9 mouse cellular contexts compared by ENCODE assay signal in genomic region chr13:51813621-51814615, GRCm38 (mm10). TPM values are rescaled to one million over a fixed set of nuclear protein-coding genes. Genes with fewer than 3 reads are reported as not detected.
DNase-seq lines count a peak whose midpoint lies in the region; ATAC-seq lines count a peak whose summit lies in the region.
"Had no signal": no experiment of that assay in that cellular context is flagged by ENCODE, and none has a peak within 500 bp of the region (broad histone marks: within the 10 kb centered on the region; RNA-seq: fewer than 3 reads in every experiment).

No protein-coding gene starts in this region.

- H3K4me3 ChIP-seq in forebrain, embryonic 11.5 days (ENCODE audit: low read depth, low read length): no peak overlapping the region
- no peak overlapping the region for H3K4me3 ChIP-seq in forebrain, embryonic 10.5 days
- no peak overlapping the region for H3K4me3 ChIP-seq in forebrain, embryonic 14.5 days (ENCODE audit: low read depth, low read length)
- no peak overlapping the region for H3K4me3 ChIP-seq in midbrain, embryonic 16.5 days (ENCODE audit: low read depth, low read length)
- no peak overlapping the region for H3K4me3 ChIP-seq in hindbrain, embryonic 14.5 days (replicated peaks; ENCODE audit: low read length)

- WGBS in forebrain, embryonic 11.5 days: 62% methylated on average over 10 of the region's 10 CpGs
- WGBS in forebrain, embryonic 10.5 days: 71% methylated on average over 10 of the region's 10 CpGs
- 59% methylated on average over 10 of the region's 10 CpGs for WGBS in forebrain, embryonic 14.5 days
- WGBS in midbrain, embryonic 16.5 days: 55% methylated on average over 10 of the region's 10 CpGs
- WGBS in hindbrain, embryonic 14.5 days: 57% methylated on average over 10 of the region's 10 CpGs

- no peaks in the 10 kb centered on the region for H3K27me3 ChIP-seq in forebrain, embryonic 11.5 days (ENCODE audit: control insufficient read depth, insufficient read depth, low read length)
- H3K27me3 ChIP-seq in forebrain, embryonic 10.5 days (ENCODE audit: poor library complexity, severe bottlenecking): no peaks in the 10 kb centered on the region
- no peaks in the 10 kb centered on the region for H3K27me3 ChIP-seq in forebrain, embryonic 14.5 days (replicated peaks; ENCODE audit: control insufficient read depth, insufficient read depth, low read length)
- no peaks in the 10 kb centered on the region for H3K27me3 ChIP-seq in midbrain, embryonic 16.5 days (ENCODE audit: control insufficient read depth, insufficient read depth, low read depth, low read length)
- no peaks in the 10 kb centered on the region for H3K27me3 ChIP-seq in hindbrain, embryonic 14.5 days (ENCODE audit: control insufficient read depth, insufficient read depth, low read length)

- ATAC-seq in forebrain, embryonic 11.5 days (replicated peaks; ENCODE audit: low FRiP score): 0 out of 2 replicates have a peak, but pooled peaks have one; percentile 24
- peak; percentile 89 for ATAC-seq in CD4-positive, CD25-positive, alpha-beta regulatory T cell, adult 4 months
- ATAC-seq in forebrain, embryonic 14.5 days: peak; percentile 37; the same call in 1 of the 2 replicates
- peak; percentile 18 for ATAC-seq in midbrain, embryonic 16.5 days
- no peak for ATAC-seq in hindbrain, embryonic 14.5 days (ENCODE audit: low FRiP score)

- no peak overlapping the region for H3K27ac ChIP-seq in forebrain, embryonic 11.5 days (ENCODE audit: low read depth, low read length)
- no peak overlapping the region for H3K27ac ChIP-seq in forebrain, embryonic 10.5 days
- peak overlapping the region; percentile 49; the same call in 1 of the 2 replicates for H3K27ac ChIP-seq in forebrain, embryonic 14.5 days (ENCODE audit: low read depth, low read length)
- H3K27ac ChIP-seq in midbrain, embryonic 16.5 days (ENCODE audit: low read length): no peak overlapping the region; the same call in 1 of the 2 replicates
- H3K27ac ChIP-seq in hindbrain, embryonic 14.5 days: no peak overlapping the region

- no peaks in the 10 kb centered on the region for H3K9me3 ChIP-seq in forebrain, embryonic 11.5 days (ENCODE audit: control insufficient read depth, low read length)
- H3K9me3 ChIP-seq in forebrain, embryonic 10.5 days: no peaks in the 10 kb centered on the region
- H3K9me3 ChIP-seq in forebrain, embryonic 14.5 days (replicated peaks; ENCODE audit: control insufficient read depth, low read length): no peaks in the 10 kb centered on the region
- no peaks in the 10 kb centered on the region for H3K9me3 ChIP-seq in midbrain, embryonic 16.5 days (replicated peaks; ENCODE audit: control insufficient read depth, low read length, poor library complexity, severe bottlenecking)
- no peaks in the 10 kb centered on the region for H3K9me3 ChIP-seq in hindbrain, embryonic 14.5 days (ENCODE audit: control insufficient read depth, low read length)

- no peak overlapping the region for H3K4me2 ChIP-seq in forebrain, embryonic 11.5 days (ENCODE audit: low read depth, low read length, severe bottlenecking)
- H3K4me2 ChIP-seq in forebrain, embryonic 14.5 days (ENCODE audit: low read length): no peak overlapping the region
- H3K4me2 ChIP-seq in midbrain, embryonic 16.5 days (ENCODE audit: low read length): no peak overlapping the region
- no peak overlapping the region for H3K4me2 ChIP-seq in hindbrain, embryonic 14.5 days (replicated peaks)

- DNase-seq in forebrain, embryonic 11.5 days (ENCODE audit: low spot score): no peak
- DNase-seq in forebrain, embryonic 10.5 days (ENCODE audit: extremely low spot score, low spot score): no peak
- DNase-seq in forebrain, embryonic 14.5 days (ENCODE audit: low spot score): peak; percentile 80
- DNase-seq in heart, adult 8-10 months (ENCODE audit: low spot score): no peak
- no peak for DNase-seq in adrenal gland, adult 8-10 months
- no peak for DNase-seq in hindbrain, embryonic 14.5 days (ENCODE audit: low spot score)
- DNase-seq: cerebellum, adult 2 months had no signal

- peaks cover 6% of the 10 kb centered on the region; the same call in 1 of the 2 replicates for H3K4me1 ChIP-seq in forebrain, embryonic 11.5 days (replicated peaks; ENCODE audit: control insufficient read depth, insufficient read depth, low read length)
- peaks cover 19% of the 10 kb centered on the region for H3K4me1 ChIP-seq in forebrain, embryonic 10.5 days
- H3K4me1 ChIP-seq in forebrain, embryonic 14.5 days (ENCODE audit: control insufficient read depth, insufficient read depth, low read length): peaks cover 9% of the 10 kb centered on the region
- peaks cover 7% of the 10 kb centered on the region for H3K4me1 ChIP-seq in midbrain, embryonic 16.5 days (ENCODE audit: control insufficient read depth, insufficient read depth, low read length)
- H3K4me1 ChIP-seq in hindbrain, embryonic 14.5 days (replicated peaks; ENCODE audit: control insufficient read depth, insufficient read depth, low read length): peaks cover 8% of the 10 kb centered on the region

- no peak overlapping the region for H3K9ac ChIP-seq in forebrain, embryonic 11.5 days (ENCODE audit: low read length)
- H3K9ac ChIP-seq in forebrain, embryonic 14.5 days (ENCODE audit: low read length): no peak overlapping the region
- no peak overlapping the region for H3K9ac ChIP-seq in midbrain, embryonic 16.5 days (ENCODE audit: low read depth, low read length)
- no peak overlapping the region for H3K9ac ChIP-seq in hindbrain, embryonic 14.5 days

- H3K36me3 ChIP-seq in forebrain, embryonic 11.5 days (ENCODE audit: control insufficient read depth, insufficient read depth, low read length): no peaks in the 10 kb centered on the region
- no peaks in the 10 kb centered on the region for H3K36me3 ChIP-seq in forebrain, embryonic 10.5 days (replicated peaks)
- no peaks in the 10 kb centered on the region for H3K36me3 ChIP-seq in forebrain, embryonic 14.5 days (ENCODE audit: control insufficient read depth, insufficient read depth, low read length)
- no peaks in the 10 kb centered on the region for H3K36me3 ChIP-seq in midbrain, embryonic 16.5 days (ENCODE audit: control insufficient read depth, insufficient read depth, low read length)
- no peaks in the 10 kb centered on the region for H3K36me3 ChIP-seq in hindbrain, embryonic 14.5 days (replicated peaks; ENCODE audit: control insufficient read depth, insufficient read depth)

RNA-seq across cellular contexts. Expression of gene Sema4d, which starts 20.4 kb away (rescaled TPM):
- polyA plus RNA-seq in forebrain, embryonic 11.5 days (2014; fragmentation: Nextera tagmentation; extraction: Ambion mirVana): 8.3 and 8.4 TPM in 2 replicates
- polyA plus RNA-seq in forebrain, embryonic 10.5 days (2016; fragmentation: Nextera tagmentation; extraction: Ambion mirVana): 8.0 and 8.4 TPM in 2 replicates
- polyA plus RNA-seq in CD4-positive, CD25-positive, alpha-beta regulatory T cell, adult 4 months (2017; shearing (Covaris generic)): 100 to 1,000 TPM; 122 to 152 TPM
- polyA plus RNA-seq in forebrain, embryonic 14.5 days (2014; fragmentation: Nextera tagmentation; extraction: Ambion mirVana): 12.7 and 22.1 TPM in 2 replicates
- polyA plus RNA-seq in midbrain, embryonic 16.5 days (2015; fragmentation: Nextera tagmentation; extraction: Ambion mirVana): 15.4 and 16.7 TPM in 2 replicates
- total RNA-seq in heart, adult 8-10 months (2022): 10 to 100 TPM; 56.5 to 72.3 (median 68.6) TPM
- 10 to 100 TPM in 3 of 4 experiments, 1 to 10 TPM in 1; 8.9 to 23.2 (median 16.2) TPM for total RNA-seq in adrenal gland, adult 8-10 months (2022)
- polyA plus RNA-seq in hindbrain, embryonic 14.5 days (2014; fragmentation: Nextera tagmentation; extraction: Ambion mirVana): 16.2 and 17.8 TPM in 2 replicates

RNA-seq across cellular contexts. Expression of gene Gadd45g, which starts 32.6 kb away (rescaled TPM):
- 157 and 169 TPM in 2 replicates for polyA plus RNA-seq in forebrain, embryonic 11.5 days (2014; fragmentation: Nextera tagmentation; extraction: Ambion mirVana)
- 102 and 107 TPM in 2 replicates for polyA plus RNA-seq in forebrain, embryonic 10.5 days (2016; fragmentation: Nextera tagmentation; extraction: Ambion mirVana)
- 10 to 100 TPM; 13.0 to 18.1 TPM for polyA plus RNA-seq in CD4-positive, CD25-positive, alpha-beta regulatory T cell, adult 4 months (2017; shearing (Covaris generic))
- polyA plus RNA-seq in forebrain, embryonic 14.5 days (2014; fragmentation: Nextera tagmentation; extraction: Ambion mirVana): 112 and 132 TPM in 2 replicates
- polyA plus RNA-seq in midbrain, embryonic 16.5 days (2015; fragmentation: Nextera tagmentation; extraction: Ambion mirVana): 44.2 and 45.5 TPM in 2 replicates
- total RNA-seq in heart, adult 8-10 months (2022): 10 to 100 TPM in 2 of 4 experiments, 1 to 10 TPM in 2; 8.6 to 18.9 (median 10.7) TPM
- total RNA-seq in adrenal gland, adult 8-10 months (2022): 10 to 100 TPM; 13.3 to 61.3 (median 18.6) TPM
- 38.4 and 43.6 TPM in 2 replicates for polyA plus RNA-seq in hindbrain, embryonic 14.5 days (2014; fragmentation: Nextera tagmentation; extraction: Ambion mirVana)
